Mouse (Mus musculus): ENCODE measurements around the gene Upk1a. TPM values are rescaled to one million over a fixed set of nuclear protein-coding genes. Genes with fewer than 3 reads are reported as not detected.

Upk1a gene
- polyA plus RNA-seq, 1 experiment from 2014 or later, result 4.7 TPM

DNA sequence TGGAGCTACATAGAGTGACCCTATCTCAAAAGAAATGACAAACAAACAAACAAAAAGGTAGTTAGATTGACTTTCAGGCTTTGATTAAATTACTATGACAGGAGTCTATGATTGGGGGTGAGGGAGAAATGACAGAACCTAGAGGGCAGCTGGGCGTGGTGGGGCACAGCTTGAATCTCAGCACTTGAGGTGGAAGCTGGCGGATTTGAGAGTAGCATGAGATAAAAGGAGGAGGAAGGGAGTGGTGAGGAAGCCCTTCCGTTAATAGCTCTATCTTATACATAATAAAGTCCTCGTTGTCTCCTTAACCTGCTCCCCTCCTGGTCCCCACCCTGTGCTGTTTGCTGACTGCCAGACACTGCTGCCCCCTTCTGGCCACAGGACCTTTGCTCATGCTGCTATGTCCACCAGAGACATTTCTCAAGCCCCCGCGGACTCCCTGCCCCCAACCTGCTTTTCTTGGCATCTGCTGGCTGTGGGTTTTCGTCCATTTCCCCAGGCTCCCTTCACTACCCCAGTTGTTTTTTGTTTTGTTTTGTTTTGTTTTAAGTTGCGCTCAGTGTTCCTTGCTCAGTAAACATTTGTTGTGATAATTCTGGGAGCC lies 4.8 kb downstream of the Upk1a start:
- ATAC-seq (ENCODE audit: insufficient read depth, low FRiP score), result peak; percentile 54; the same call in 1 of the 2 replicates
- Histone ChIP-seq H3K27ac (ENCODE audit: low read length) (no peak overlapping the region), H3K9me3 (replicated peaks; ENCODE audit: control insufficient read depth, low read length) (no peaks in the 10 kb centered on the region), H3K4me3 (replicated peaks; ENCODE audit: low read length) (no peak overlapping the region), H3K9ac (ENCODE audit: low read length) (no peak overlapping the region), H3K4me1 (ENCODE audit: control insufficient read depth, insufficient read depth, low read length) (peaks cover 5% of the 10 kb centered on the region; the same call in 1 of the 2 replicates), H3K36me3 (ENCODE audit: control insufficient read depth, insufficient read depth, low read length) (no peaks in the 10 kb centered on the region), H3K4me2 (ENCODE audit: low read depth, low read length) (no peak overlapping the region), H3K27me3 (ENCODE audit: control insufficient read depth, insufficient read depth, low read length) (no peaks in the 10 kb centered on the region)
- 26% methylated on average over 8 of the region's 8 CpGs for WGBS

DNA sequence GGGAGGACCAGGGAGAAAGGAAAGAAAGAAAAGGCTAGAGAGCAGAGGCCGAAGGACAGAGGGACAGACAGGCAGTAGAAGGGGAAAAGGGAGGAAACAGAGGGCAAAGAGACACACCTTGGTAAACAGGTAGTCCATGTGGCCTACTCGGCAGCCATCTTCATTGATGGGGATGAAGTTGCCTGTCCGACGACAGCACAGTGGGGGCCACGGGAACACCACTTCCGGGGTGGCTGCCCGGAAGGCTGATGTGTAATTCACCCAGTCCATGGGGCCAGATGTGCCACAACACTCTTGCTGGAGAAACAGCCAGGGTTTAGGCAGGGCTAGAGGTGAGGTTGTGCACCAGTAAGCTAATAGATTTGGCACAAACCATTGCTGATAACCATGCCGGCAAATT lies 7.7 kb downstream of the Upk1a start:
- no peak overlapping the region for H3K27ac ChIP-seq (ENCODE audit: low read length)
- no peaks in the 10 kb centered on the region for H3K27me3 ChIP-seq (ENCODE audit: control insufficient read depth, insufficient read depth, low read length)
- H3K9me3 ChIP-seq (replicated peaks; ENCODE audit: control insufficient read depth, low read length), result no peaks in the 10 kb centered on the region
- no peaks in the 10 kb centered on the region for H3K36me3 ChIP-seq (ENCODE audit: control insufficient read depth, insufficient read depth, low read length)
- H3K4me3 ChIP-seq (replicated peaks; ENCODE audit: low read length), result no peak overlapping the region
- 83% methylated on average over 8 of the region's 8 CpGs for WGBS
- H3K4me1 ChIP-seq (ENCODE audit: control insufficient read depth, insufficient read depth, low read length), result peaks cover 15% of the 10 kb centered on the region
- ATAC-seq (ENCODE audit: insufficient read depth, low FRiP score), result no peak
- H3K4me2 ChIP-seq (ENCODE audit: low read depth, low read length), result no peak overlapping the region
- no peak overlapping the region for H3K9ac ChIP-seq (ENCODE audit: low read length)

DNA sequence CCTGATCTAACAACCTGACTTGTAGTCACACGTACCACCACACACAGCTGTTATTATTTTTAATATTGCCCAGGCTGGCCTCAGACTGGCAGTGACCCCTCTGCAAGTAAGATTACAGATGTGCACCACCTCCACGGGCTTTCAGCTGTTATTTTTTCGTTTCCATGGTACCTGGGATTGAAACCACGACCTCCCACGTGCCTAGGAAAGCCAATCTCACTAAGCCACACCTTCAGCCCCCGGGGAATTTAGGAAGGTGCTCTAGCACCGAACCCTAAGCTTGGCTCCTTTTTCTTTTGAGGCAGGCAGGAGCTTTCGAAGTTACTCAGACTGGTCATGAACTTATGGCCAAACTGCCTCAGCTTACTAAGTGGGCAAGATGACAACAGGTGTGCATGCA lies 8.2 kb downstream of the Upk1a start:
- WGBS, result 46% methylated on average over 8 of the region's 8 CpGs

GRCm38 (mm10) chr7:30602583-30602982 lies 10.1 kb downstream of the Upk1a start:
- Histone ChIP-seq H3K4me1 (ENCODE audit: control insufficient read depth, insufficient read depth, low read length) (peaks cover 15% of the 10 kb centered on the region), H3K36me3 (ENCODE audit: control insufficient read depth, insufficient read depth, low read length) (no peaks in the 10 kb centered on the region), H3K9ac (ENCODE audit: low read length) (no peak overlapping the region), H3K4me3 (replicated peaks; ENCODE audit: low read length) (no peak overlapping the region), H3K9me3 (replicated peaks; ENCODE audit: control insufficient read depth, low read length) (no peaks in the 10 kb centered on the region), H3K27me3 (ENCODE audit: control insufficient read depth, insufficient read depth, low read length) (no peaks in the 10 kb centered on the region), H3K27ac (ENCODE audit: low read length) (peak overlapping the region; percentile 79; the same call in 1 of the 2 replicates), H3K4me2 (ENCODE audit: low read depth, low read length) (no peak overlapping the region)
- peak; percentile 70 for ATAC-seq (ENCODE audit: insufficient read depth, low FRiP score)
- 22% methylated on average over 3 of the region's 3 CpGs for WGBS

More for the DNA sequence above, 8.2 kb downstream of the Upk1a start:
- Histone ChIP-seq H3K9me3 (replicated peaks; ENCODE audit: control insufficient read depth, low read length) (no peaks in the 10 kb centered on the region), H3K9ac (ENCODE audit: low read length) (no peak overlapping the region), H3K4me3 (replicated peaks; ENCODE audit: low read length) (no peak overlapping the region), H3K27ac (ENCODE audit: low read length) (no peak overlapping the region), H3K27me3 (ENCODE audit: control insufficient read depth, insufficient read depth, low read length) (no peaks in the 10 kb centered on the region), H3K4me1 (ENCODE audit: control insufficient read depth, insufficient read depth, low read length) (peaks cover 15% of the 10 kb centered on the region), H3K4me2 (ENCODE audit: low read depth, low read length) (no peak overlapping the region), H3K36me3 (ENCODE audit: control insufficient read depth, insufficient read depth, low read length) (no peaks in the 10 kb centered on the region)
- no peak for ATAC-seq (ENCODE audit: insufficient read depth, low FRiP score)

- H3K9me3 ChIP-seq (replicated peaks; ENCODE audit: control insufficient read depth, low read length), result no peaks in the 10 kb centered on the region
- H3K4me2 ChIP-seq (ENCODE audit: low read depth, low read length), result peak overlapping the region; percentile 30
- peak overlapping the region; percentile 90 for H3K27ac ChIP-seq (ENCODE audit: low read length)
- ATAC-seq (ENCODE audit: insufficient read depth, low FRiP score), result peak; percentile 38; the same call in 1 of the 2 replicates
- WGBS, result 50% methylated on average over 7 of the region's 7 CpGs
- H3K4me3 ChIP-seq (replicated peaks; ENCODE audit: low read length), result no peak overlapping the region
- no peaks in the 10 kb centered on the region for H3K36me3 ChIP-seq (ENCODE audit: control insufficient read depth, insufficient read depth, low read length)
- peak overlapping the region; percentile 44; the same call in 1 of the 2 replicates for H3K9ac ChIP-seq (ENCODE audit: low read length)
- H3K4me1 ChIP-seq (ENCODE audit: control insufficient read depth, insufficient read depth, low read length), result peaks cover 15% of the 10 kb centered on the region
- H3K27me3 ChIP-seq (ENCODE audit: control insufficient read depth, insufficient read depth, low read length), result no peaks in the 10 kb centered on the region
Measured at GRCm38 (mm10) chr7:30600651-30601050, 12.0 kb downstream of the Upk1a start.

- WGBS, result under 1% methylated on average over 16 of the region's 16 CpGs
- Histone ChIP-seq H3K4me1 (ENCODE audit: control insufficient read depth, insufficient read depth, low read length) (peaks cover 15% of the 10 kb centered on the region), H3K4me2 (ENCODE audit: low read depth, low read length) (peak overlapping the region; percentile 30), H3K27me3 (ENCODE audit: control insufficient read depth, insufficient read depth, low read length) (no peaks in the 10 kb centered on the region), H3K9me3 (replicated peaks; ENCODE audit: control insufficient read depth, low read length) (no peaks in the 10 kb centered on the region), H3K27ac (ENCODE audit: low read length) (peak overlapping the region; percentile 90), H3K36me3 (ENCODE audit: control insufficient read depth, insufficient read depth, low read length) (no peaks in the 10 kb centered on the region), H3K4me3 (replicated peaks; ENCODE audit: low read length) (no peak overlapping the region), H3K9ac (ENCODE audit: low read length) (peak overlapping the region; percentile 44; the same call in 1 of the 2 replicates)
- peak; percentile 94 for ATAC-seq (ENCODE audit: insufficient read depth, low FRiP score)
Measured at GRCm38 (mm10) chr7:30599933-30600353, 12.7 kb downstream of the Upk1a start.

GRCm38 (mm10) chr7:30598786-30599185 lies 13.9 kb downstream of the Upk1a start, which contains the start of gene Zbtb32:
Gene Zbtb32, minus strand, starts transcription at chr7:30598909.
- 92% methylated on average over 12 of the region's 12 CpGs for WGBS
- Histone ChIP-seq H3K4me2 (ENCODE audit: low read depth, low read length) (peak within 1 kb of the TSS; percentile 16), H3K9ac (ENCODE audit: low read length) (no peak within 1 kb of the TSS), H3K4me1 (ENCODE audit: control insufficient read depth, insufficient read depth, low read length) (peaks cover 15% of the 10 kb centered on the region), H3K4me3 (replicated peaks; ENCODE audit: low read length) (no peak within 1 kb of the TSS), H3K27me3 (ENCODE audit: control insufficient read depth, insufficient read depth, low read length) (no peaks in the 10 kb centered on the region), H3K36me3 (ENCODE audit: control insufficient read depth, insufficient read depth, low read length) (no peaks in the 10 kb centered on the region), H3K27ac (ENCODE audit: low read length) (peak within 1 kb of the TSS; percentile 85), H3K9me3 (replicated peaks; ENCODE audit: control insufficient read depth, low read length) (no peaks in the 10 kb centered on the region)
- ATAC-seq (ENCODE audit: insufficient read depth, low FRiP score), result no peak

GRCm38 (mm10) chr7:30596811-30597210 lies 15.8 kb downstream of the Upk1a start:
- no peak overlapping the region for H3K9ac ChIP-seq (ENCODE audit: low read length)
- no peak for ATAC-seq (ENCODE audit: insufficient read depth, low FRiP score)

DNA sequence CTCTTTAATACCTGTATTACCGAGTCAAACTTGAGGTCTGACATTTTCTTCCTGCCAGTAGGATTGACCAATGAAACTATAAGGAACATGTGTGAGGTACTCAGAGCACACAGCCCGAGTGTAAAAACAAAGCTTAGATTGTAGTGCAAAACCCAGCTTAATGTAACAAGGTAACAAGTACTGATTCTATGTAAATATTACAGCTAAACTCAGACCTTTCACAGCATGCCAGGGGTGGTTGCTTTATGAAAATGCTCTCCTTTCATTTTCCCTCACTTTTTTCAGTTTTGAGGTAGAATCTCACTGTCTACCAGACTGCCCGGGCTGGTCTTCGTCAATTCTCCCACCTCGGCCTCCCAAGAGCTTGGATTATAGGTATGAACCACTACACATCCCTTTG lies 16.6 kb downstream of the Upk1a start:
- 73% methylated on average over 5 of the region's 5 CpGs for whole genome bisulfite sequencing
- no peaks in the 10 kb centered on the region for H3K9me3 ChIP-seq (replicated peaks; ENCODE audit: control insufficient read depth, low read length)
- no peaks in the 10 kb centered on the region for H3K27me3 ChIP-seq (ENCODE audit: control insufficient read depth, insufficient read depth, low read length)
- ATAC-seq (ENCODE audit: insufficient read depth, low FRiP score), result no peak
- no peak overlapping the region for H3K27ac ChIP-seq (ENCODE audit: low read length)
- peaks cover 9% of the 10 kb centered on the region; the same call in 1 of the 2 replicates for H3K4me1 ChIP-seq (ENCODE audit: control insufficient read depth, insufficient read depth, low read length)
- no peak overlapping the region for H3K4me2 ChIP-seq (ENCODE audit: low read depth, low read length)
- no peak overlapping the region for H3K4me3 ChIP-seq (replicated peaks; ENCODE audit: low read length)
- H3K9ac ChIP-seq (ENCODE audit: low read length), result no peak overlapping the region
- no peaks in the 10 kb centered on the region for H3K36me3 ChIP-seq (ENCODE audit: control insufficient read depth, insufficient read depth, low read length)

More at GRCm38 (mm10) chr7:30596811-30597210, 15.8 kb downstream of the Upk1a start:
- 65% methylated on average over 5 of the region's 5 CpGs for WGBS
- Histone ChIP-seq H3K36me3 (ENCODE audit: control insufficient read depth, insufficient read depth, low read length) (no peaks in the 10 kb centered on the region), H3K4me3 (replicated peaks; ENCODE audit: low read length) (no peak overlapping the region), H3K4me2 (ENCODE audit: low read depth, low read length) (no peak overlapping the region), H3K9me3 (replicated peaks; ENCODE audit: control insufficient read depth, low read length) (no peaks in the 10 kb centered on the region), H3K27me3 (ENCODE audit: control insufficient read depth, insufficient read depth, low read length) (no peaks in the 10 kb centered on the region), H3K27ac (ENCODE audit: low read length) (no peak overlapping the region), H3K4me1 (ENCODE audit: control insufficient read depth, insufficient read depth, low read length) (peaks cover 10% of the 10 kb centered on the region; the same call in 1 of the 2 replicates)

All from stomach, embryonic 16.5 days (tissue).